Mouse (Mus musculus) urinary bladder, adult 18-20 months (tissue): Measurements from ENCODE around the gene Chrna1.

Experiments used
- DNase-seq, 2 experiments: peaks; one replicate each; pipeline ENCODE4 v3.0.0; 2022; ENCODE audit warnings: low spot score in 2 of 2, mixed read lengths in 2 of 2

Chrna1 gene

GRCm38 (mm10) chr2:73591246-73591645, 11.1 kb upstream of the Chrna1 start:
- no peak for DNase-seq

DNA sequence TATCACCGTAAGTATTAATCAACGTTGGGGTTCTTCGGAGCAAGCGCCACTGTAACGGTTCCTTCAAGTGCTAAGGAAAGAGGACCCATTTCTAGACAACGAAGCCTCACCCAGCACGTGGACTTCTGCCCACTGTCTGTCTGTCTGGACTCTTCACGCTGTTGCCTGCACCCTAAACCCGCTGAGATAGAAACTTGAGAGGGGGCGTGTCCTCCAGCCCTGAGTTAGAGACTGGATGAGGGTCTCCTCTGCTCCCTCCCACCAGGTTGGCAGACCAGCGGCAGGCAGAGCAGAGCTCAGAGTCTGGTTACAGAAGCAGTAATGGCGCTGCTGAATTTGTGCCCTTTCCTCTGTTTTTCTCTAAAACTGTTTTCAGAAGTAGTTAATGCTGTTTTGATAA, 10.0 kb upstream of the Chrna1 start:
- DNase-seq: no peak

DNA sequence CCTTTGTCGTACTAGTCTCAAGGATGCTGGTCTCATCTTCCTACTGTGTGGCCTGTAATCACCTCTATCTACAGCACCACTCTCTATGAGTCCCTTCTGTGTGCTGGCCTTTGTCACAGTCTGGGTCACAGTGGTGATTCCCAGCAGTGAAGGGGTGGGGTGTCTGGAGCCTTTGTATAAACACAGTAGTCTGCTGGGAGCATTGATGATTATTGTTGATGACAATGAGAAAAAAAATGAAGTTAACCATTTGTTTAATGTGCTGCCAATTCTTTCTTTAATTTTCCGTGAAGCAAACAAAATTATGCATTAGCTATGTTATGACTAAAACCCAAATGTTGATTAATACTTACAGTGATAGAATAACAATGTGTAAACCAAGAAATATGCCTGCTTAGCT, 8.8 kb upstream of the Chrna1 start:
- no peak for DNase-seq

DNA sequence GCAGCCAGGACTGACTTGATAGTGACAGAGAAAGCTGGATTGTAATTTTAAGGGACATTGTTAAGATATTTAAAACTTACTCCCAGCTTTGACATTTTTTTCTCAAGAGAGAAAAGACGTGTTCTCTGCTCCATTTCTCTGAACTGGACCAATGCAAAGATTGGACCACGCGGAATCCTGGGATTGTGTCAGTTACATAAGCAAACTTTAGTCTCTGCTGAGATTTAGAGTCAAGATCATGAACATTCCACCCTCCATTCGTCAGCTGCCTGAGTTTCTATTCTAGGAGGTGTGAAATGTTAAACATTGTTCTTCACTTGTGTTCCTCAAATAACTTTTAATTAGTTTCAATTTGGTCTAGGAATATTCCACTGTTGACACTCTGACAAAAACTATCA, 7.0 kb upstream of the Chrna1 start:
- DNase-seq: no peak

DNA sequence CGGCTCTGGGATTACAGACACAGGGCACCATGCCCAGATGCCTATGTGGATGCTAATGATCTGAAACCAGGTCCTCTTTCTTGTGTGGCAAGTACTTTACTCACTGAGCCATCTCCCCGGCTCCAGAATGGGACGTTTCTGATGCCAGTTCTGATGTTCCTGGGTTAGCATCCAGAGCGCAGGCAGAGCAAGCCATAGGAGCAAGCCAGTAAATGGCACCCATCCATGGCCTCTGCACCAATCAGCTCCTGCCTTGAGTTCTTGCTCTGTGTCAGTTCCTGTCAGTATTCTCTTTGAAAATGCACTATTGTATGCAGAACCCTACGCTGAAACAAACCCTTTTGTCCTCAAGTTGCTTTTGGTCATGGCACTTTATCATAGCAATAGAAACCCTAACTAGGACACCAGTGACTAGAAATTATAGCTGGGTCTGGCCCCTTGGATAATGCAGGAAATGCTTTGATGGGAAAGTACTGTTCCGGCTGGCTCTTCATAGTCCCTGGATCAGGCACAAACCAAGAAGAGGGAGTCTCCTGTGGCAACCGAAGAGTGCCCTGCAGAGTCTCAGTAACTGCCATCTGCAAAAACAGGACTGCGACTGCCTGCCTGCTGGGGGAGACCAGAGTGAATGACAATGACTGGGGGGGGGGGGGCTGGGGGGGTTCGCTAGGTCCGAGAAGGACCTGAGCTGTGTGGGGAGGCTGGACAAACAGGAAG, 6.4 kb upstream of the Chrna1 start:
- DNase-seq: no peak

GRCm38 (mm10) chr2:73585347-73585831, 5.3 kb upstream of the Chrna1 start:
- peak in 1 of 2 experiments; percentile 40 for DNase-seq

GRCm38 (mm10) chr2:73584645-73585346, 4.7 kb upstream of the Chrna1 start:
- peak; percentile 52 to 57 for DNase-seq

DNA sequence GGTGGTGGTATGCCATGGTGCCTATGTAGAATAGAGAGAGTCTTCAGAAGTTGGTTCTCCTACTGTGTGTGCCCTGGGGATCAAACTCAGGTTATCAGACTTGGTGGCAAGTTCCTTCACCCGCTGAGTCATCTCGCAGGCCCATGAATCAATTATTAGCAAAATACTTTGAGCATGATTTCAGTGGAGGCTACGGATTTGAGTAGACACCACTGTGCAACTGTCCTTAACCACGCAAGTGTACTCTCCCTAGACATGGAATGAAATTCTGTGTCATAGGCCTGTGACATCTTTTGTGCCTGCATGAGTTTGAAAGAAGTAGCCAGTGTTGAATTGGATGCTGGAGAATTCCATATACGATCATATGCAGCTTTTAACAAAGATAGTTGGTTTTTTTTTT, 582 bp upstream of the Chrna1 start:
- DNase-seq: no peak

GRCm38 (mm10) chr2:73579168-73579567, 970 bp downstream of the Chrna1 start:
- DNase-seq: no peak

DNA sequence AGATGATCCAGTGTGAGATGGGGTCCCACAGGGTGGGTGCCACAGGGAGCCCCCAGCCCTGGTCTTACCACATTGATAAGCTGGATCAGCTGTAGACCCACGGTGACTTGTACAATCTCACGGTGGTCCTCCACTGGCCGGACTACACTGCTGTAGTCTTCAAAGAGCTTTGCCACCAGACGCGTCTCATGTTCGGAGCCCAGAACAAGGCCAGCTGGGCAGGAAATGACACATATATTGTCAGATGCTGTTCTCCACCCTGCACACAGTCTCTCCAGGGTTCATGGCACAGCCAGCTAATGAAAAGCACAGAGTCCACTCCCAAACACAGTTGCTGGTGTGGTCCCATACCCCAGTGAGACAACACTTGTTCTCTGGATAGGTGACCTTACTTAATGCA, 5.7 kb downstream of the Chrna1 start:
- DNase-seq: no peak

DNA sequence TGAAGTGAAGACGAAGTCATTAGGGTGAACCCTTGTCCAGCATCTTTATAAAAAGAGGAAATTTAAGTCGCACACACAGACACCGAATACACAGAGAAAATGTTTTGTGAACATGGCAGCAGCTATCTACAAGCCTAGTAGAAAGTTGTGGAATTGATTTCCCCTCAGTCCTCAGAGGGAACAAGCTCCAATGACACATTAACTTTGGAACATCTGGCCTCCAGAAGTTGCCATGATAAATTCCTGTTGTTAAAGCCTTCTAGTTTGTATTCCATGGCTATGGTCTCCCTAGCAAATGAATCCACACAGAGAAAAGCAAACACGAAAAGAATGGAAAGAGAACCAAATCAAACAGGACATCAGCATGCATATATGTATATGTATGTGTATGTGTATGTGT, 6.6 kb downstream of the Chrna1 start:
- DNase-seq: no peak

DNA sequence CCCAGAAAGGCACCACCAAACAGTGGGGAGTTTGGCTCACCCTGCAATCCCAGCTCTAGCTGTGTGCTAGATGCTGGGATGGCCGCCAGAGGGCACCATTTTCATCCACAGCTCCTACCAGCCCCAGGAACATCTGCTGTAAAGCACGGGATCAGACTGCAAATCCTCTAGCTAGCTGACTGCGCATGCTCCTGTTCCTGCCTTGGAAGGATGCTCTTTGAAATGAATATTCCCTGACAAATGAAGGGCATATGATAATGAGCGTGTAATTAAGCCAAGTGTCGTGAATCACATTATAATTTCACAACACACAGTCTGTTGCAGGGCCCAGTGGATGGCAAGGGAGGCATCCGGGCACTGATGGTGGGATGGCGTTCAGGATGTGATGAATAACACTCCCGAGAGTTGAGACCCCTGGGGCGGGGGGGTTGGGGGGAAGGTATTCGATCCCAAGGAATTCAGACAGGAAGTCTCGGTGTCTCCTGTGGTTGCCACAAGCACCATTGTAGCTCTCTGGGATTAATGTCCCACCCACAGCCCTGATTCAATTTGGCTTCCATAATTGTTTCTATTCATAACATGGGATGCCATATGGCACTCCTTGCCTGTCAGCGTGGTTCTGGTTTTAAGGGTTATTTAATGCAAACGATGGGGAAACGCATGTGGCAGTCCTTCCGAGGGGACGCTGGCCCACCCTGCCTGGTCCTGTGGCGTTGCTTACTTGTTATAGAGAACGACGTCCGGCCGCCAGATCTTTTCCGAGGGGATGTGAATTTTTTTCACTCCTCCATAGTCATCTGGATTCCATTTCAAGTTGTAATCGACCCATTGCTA, 7.4 kb downstream of the Chrna1 start:
- peak in 1 of 2 experiments; percentile 48 for DNase-seq

DNA sequence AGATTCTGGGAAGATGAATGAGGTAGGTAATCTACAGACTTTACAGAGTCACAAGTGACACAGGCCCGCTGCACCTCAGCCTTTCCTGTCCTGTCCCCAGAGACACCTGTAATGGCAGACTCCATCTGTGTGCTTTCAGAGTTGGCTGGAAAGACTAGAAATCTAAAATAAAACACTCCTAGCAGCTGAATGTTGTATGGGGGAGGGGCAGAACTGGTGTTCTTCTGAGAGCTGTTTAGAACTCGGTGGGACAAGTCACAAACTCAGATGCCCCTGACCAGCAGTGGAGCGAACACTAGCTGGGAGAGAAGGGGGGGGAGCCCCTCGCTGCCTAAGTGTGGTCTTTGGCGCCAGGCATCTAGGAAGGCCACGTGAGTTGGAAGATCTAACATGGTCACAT, 8.2 kb downstream of the Chrna1 start:
- no peak for DNase-seq

- DNase-seq: no peak
Measured at GRCm38 (mm10) chr2:73571304-73571703, 8.8 kb downstream of the Chrna1 start.

- no peak for DNase-seq
Measured at GRCm38 (mm10) chr2:73566989-73567605, 13.0 kb downstream of the Chrna1 start.

- DNase-seq: no peak
Measured at GRCm38 (mm10) chr2:73566162-73566561, 14.0 kb downstream of the Chrna1 start.

GRCm38 (mm10) chr2:73563690-73564089, 16.4 kb downstream of the Chrna1 start:
- DNase-seq: no peak

DNA sequence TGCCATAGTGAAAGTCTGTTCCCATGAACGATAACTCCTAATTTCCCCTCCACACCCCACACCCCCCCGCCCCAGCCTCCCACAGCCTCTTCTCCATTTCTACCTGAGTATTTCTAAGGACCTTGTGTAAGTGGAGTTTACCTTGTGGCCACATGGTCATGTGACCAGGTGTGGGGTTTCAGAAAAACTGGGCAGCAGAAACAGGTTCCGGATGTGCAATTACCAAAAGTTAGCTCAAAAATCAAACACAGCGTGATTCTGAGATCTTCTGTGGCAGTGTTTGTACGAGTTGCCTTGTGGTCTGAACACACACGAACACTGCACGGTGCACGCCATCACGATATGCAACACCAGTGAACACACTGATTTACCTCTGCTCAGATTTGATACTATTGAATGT, 17.5 kb downstream of the Chrna1 start:
- no peak for DNase-seq

- no peak for DNase-seq
Measured at GRCm38 (mm10) chr2:73561665-73562063, 18.5 kb downstream of the Chrna1 start.

- DNase-seq: no peak
Measured at GRCm38 (mm10) chr2:73560899-73561664, 19.1 kb downstream of the Chrna1 start.

DNA sequence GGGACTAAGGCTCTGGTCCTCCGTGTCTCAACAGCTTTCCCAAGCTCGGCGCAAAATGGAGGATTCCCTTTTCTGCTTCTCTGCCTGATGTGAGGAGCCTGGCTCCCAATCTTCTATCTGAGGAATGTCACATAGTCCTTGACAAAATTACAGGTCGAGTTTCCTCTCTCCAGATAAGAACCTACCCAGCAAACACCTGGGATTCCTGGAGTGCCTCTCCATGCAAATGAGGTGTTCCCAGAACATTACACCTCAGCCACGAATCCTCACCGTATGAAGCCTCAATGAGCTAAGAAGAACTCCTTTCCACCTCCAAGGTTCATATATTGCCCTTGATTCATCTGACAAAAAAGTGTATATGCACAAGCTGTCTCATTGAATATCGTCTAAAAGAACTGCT, 19.7 kb downstream of the Chrna1 start:
- no peak for DNase-seq
